Mouse (Mus musculus): ENCODE data around the gene B3glct.

- TF ChIP-seq CTCF (conservative IDR thresholded peaks at IDR 0.05; ENCODE audit: low read length): no peak; the same call in 1 of the 2 replicates
- no peak for TF ChIP-seq NANOG (IDR thresholded peaks at IDR 0.05; ENCODE audit: borderline replicate concordance, low read length)
Observed at GRCm38 (mm10) chr5:149731776-149732175, 53.7 kb downstream of the B3glct start.

All from E14TG2a.4 (cell line).